Mouse (Mus musculus): ENCODE measurements around the gene Kcnip4. TPM values are rescaled to one million over a fixed set of nuclear protein-coding genes. Genes with fewer than 3 reads are reported as not detected.

Gene Kcnip4
- total RNA-seq, 1 experiment from 2014 or later: not detected

- ATAC-seq (replicated peaks in 1 of 2; ENCODE audit: insufficient read depth in 1 of 2, low FRiP score in 2 of 2, low TSS enrichment in 1 of 2, low read depth in 1 of 2, poor library complexity in 2 of 2, severe bottlenecking in 2 of 2): no peak
These were observed 116.4 kb downstream of the Kcnip4 start for GRCm38 (mm10) chr5:49408351-49408750.

GRCm38 (mm10) chr5:49370543-49371076, 154.1 kb downstream of the Kcnip4 start:
- 0 out of 4 replicates have a peak, but pooled peaks of 1 of the 2 experiments have one; percentile 45 for ATAC-seq (replicated peaks in 1 of 2; ENCODE audit: insufficient read depth in 1 of 2, low FRiP score in 2 of 2, low TSS enrichment in 1 of 2, low read depth in 1 of 2, poor library complexity in 2 of 2, severe bottlenecking in 2 of 2)

- peak; percentile 43 to 57; a peak in 2 of 4 replicates for ATAC-seq (replicated peaks in 1 of 2; ENCODE audit: insufficient read depth in 1 of 2, low FRiP score in 2 of 2, low TSS enrichment in 1 of 2, low read depth in 1 of 2, poor library complexity in 2 of 2, severe bottlenecking in 2 of 2)
These were observed 155.9 kb downstream of the Kcnip4 start for GRCm38 (mm10) chr5:49368636-49369423.

GRCm38 (mm10) chr5:49356381-49356780, 168.3 kb downstream of the Kcnip4 start:
- no peak for ATAC-seq (replicated peaks in 1 of 2; ENCODE audit: insufficient read depth in 1 of 2, low FRiP score in 2 of 2, low TSS enrichment in 1 of 2, low read depth in 1 of 2, poor library complexity in 2 of 2, severe bottlenecking in 2 of 2)

- no peak for ATAC-seq (replicated peaks in 1 of 2; ENCODE audit: insufficient read depth in 1 of 2, low FRiP score in 2 of 2, low TSS enrichment in 1 of 2, low read depth in 1 of 2, poor library complexity in 2 of 2, severe bottlenecking in 2 of 2)
These were observed 172.6 kb downstream of the Kcnip4 start for GRCm38 (mm10) chr5:49352061-49352460.

GRCm38 (mm10) chr5:49350126-49350909, 174.4 kb downstream of the Kcnip4 start:
- peak; percentile 71 to 76 for ATAC-seq (replicated peaks in 1 of 2; ENCODE audit: insufficient read depth in 1 of 2, low FRiP score in 2 of 2, low TSS enrichment in 1 of 2, low read depth in 1 of 2, poor library complexity in 2 of 2, severe bottlenecking in 2 of 2)

- ATAC-seq (replicated peaks in 1 of 2; ENCODE audit: insufficient read depth in 1 of 2, low FRiP score in 2 of 2, low TSS enrichment in 1 of 2, low read depth in 1 of 2, poor library complexity in 2 of 2, severe bottlenecking in 2 of 2): no peak
These were observed 175.2 kb downstream of the Kcnip4 start for GRCm38 (mm10) chr5:49349541-49349940.

GRCm38 (mm10) chr5:49348511-49348910, 176.2 kb downstream of the Kcnip4 start:
- ATAC-seq (replicated peaks in 1 of 2; ENCODE audit: insufficient read depth in 1 of 2, low FRiP score in 2 of 2, low TSS enrichment in 1 of 2, low read depth in 1 of 2, poor library complexity in 2 of 2, severe bottlenecking in 2 of 2): no peak

- no peak for ATAC-seq (replicated peaks in 1 of 2; ENCODE audit: insufficient read depth in 1 of 2, low FRiP score in 2 of 2, low TSS enrichment in 1 of 2, low read depth in 1 of 2, poor library complexity in 2 of 2, severe bottlenecking in 2 of 2)
These were observed 180.1 kb downstream of the Kcnip4 start for GRCm38 (mm10) chr5:49344606-49345005.

GRCm38 (mm10) chr5:49337164-49337563, 187.5 kb downstream of the Kcnip4 start:
- no peak for ATAC-seq (replicated peaks in 1 of 2; ENCODE audit: insufficient read depth in 1 of 2, low FRiP score in 2 of 2, low TSS enrichment in 1 of 2, low read depth in 1 of 2, poor library complexity in 2 of 2, severe bottlenecking in 2 of 2)

GRCm38 (mm10) chr5:49333063-49333462, 191.6 kb downstream of the Kcnip4 start:
- ATAC-seq (replicated peaks in 1 of 2; ENCODE audit: insufficient read depth in 1 of 2, low FRiP score in 2 of 2, low TSS enrichment in 1 of 2, low read depth in 1 of 2, poor library complexity in 2 of 2, severe bottlenecking in 2 of 2): no peak

- no peak for ATAC-seq (replicated peaks in 1 of 2; ENCODE audit: insufficient read depth in 1 of 2, low FRiP score in 2 of 2, low TSS enrichment in 1 of 2, low read depth in 1 of 2, poor library complexity in 2 of 2, severe bottlenecking in 2 of 2)
These were observed 195.7 kb downstream of the Kcnip4 start for GRCm38 (mm10) chr5:49329023-49329422.

GRCm38 (mm10) chr5:49318661-49319060, 206.0 kb downstream of the Kcnip4 start:
- ATAC-seq (replicated peaks in 1 of 2; ENCODE audit: insufficient read depth in 1 of 2, low FRiP score in 2 of 2, low TSS enrichment in 1 of 2, low read depth in 1 of 2, poor library complexity in 2 of 2, severe bottlenecking in 2 of 2): no peak

- ATAC-seq (replicated peaks in 1 of 2; ENCODE audit: insufficient read depth in 1 of 2, low FRiP score in 2 of 2, low TSS enrichment in 1 of 2, low read depth in 1 of 2, poor library complexity in 2 of 2, severe bottlenecking in 2 of 2): no peak
These were observed 206.8 kb downstream of the Kcnip4 start for GRCm38 (mm10) chr5:49317869-49318268.

GRCm38 (mm10) chr5:49306796-49307195, 217.9 kb downstream of the Kcnip4 start:
- ATAC-seq (replicated peaks in 1 of 2; ENCODE audit: insufficient read depth in 1 of 2, low FRiP score in 2 of 2, low TSS enrichment in 1 of 2, low read depth in 1 of 2, poor library complexity in 2 of 2, severe bottlenecking in 2 of 2): no peak

GRCm38 (mm10) chr5:49305321-49305720, 219.4 kb downstream of the Kcnip4 start:
- no peak for ATAC-seq (replicated peaks in 1 of 2; ENCODE audit: insufficient read depth in 1 of 2, low FRiP score in 2 of 2, low TSS enrichment in 1 of 2, low read depth in 1 of 2, poor library complexity in 2 of 2, severe bottlenecking in 2 of 2)

GRCm38 (mm10) chr5:49298654-49299053, 226.1 kb downstream of the Kcnip4 start:
- no peak for ATAC-seq (replicated peaks in 1 of 2; ENCODE audit: insufficient read depth in 1 of 2, low FRiP score in 2 of 2, low TSS enrichment in 1 of 2, low read depth in 1 of 2, poor library complexity in 2 of 2, severe bottlenecking in 2 of 2)

GRCm38 (mm10) chr5:49292421-49292820, 232.3 kb downstream of the Kcnip4 start:
- no peak for ATAC-seq (replicated peaks in 1 of 2; ENCODE audit: insufficient read depth in 1 of 2, low FRiP score in 2 of 2, low TSS enrichment in 1 of 2, low read depth in 1 of 2, poor library complexity in 2 of 2, severe bottlenecking in 2 of 2)

Data from hematopoietic stem cell, adult 5-6 weeks (primary cell).